Mouse (Mus musculus): ENCODE results near the gene Sapcd2. TPM values are rescaled to one million over a fixed set of nuclear protein-coding genes. Genes with fewer than 3 reads are reported as not detected.

The Sapcd2 gene
- polyA plus RNA-seq (2017; shearing (Covaris generic)) = 1 to 10 TPM in 1 of 2 experiments, under 1 TPM in 1; 0.58 to 1.2 TPM

DNA sequence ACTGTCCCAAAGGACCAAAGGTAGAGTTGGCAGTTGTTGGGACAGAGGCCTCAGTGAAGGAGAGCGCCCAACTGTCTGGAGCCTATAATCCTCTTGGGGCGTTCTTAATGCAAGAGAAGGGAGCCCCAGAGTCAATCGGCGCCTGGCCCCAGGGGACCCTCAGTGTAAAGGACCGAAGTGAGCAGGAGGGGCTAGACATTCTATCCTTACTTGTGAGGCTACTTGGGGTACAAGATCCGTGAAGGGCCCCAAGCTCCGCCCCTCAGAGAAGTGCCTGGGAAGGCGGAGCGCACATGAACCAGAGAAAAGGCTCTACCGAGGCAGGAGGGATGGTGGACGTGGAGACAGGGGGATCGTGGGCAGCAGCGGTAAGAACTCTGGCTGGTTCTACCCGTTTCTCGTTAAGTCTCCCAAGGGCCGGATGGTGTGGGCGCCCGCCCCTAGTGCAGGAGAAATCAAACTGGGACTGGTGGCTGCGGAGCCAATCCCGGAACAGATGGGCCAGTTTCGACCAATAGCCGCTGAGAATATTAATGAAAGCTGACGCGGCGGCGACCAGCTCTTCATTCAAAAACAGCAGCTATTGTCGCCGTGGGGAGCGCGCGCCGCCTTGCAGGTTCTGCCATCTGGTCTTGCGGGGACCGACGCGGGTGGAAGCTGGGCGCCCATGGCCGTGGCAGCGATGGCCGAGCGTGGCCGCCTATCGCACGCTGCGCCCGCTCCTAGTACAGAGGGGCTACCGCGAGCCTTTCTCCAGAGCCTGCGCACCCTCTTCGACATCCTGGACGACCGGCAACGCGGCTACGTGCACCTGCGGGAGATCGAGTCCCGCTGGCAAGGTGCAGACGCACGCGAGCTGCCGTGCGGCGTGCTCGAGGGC lies at the start of gene Sapcd2:
TSS of gene Sapcd2 (plus strand) at position 558 of the 880 bp plus-strand sequence.
- ATAC-seq = peak; percentile 99

DNA sequence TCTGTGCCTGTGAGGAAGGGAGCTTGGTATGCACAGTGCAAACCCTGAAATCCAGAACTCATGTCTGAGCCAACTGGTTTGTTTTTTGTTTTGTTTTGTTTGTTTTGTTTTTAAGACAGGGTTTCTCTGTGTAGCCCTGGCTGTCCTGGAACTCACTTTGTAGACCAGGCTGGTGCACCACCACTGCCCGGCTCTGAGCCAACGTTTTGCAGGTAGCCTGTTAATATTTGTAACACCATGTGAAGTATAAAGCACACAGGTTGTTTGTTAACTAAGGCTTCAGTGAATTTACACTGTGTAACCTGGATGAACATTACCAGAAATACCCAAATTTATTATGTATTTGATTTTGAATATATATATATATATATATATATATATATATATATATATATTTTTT lies 46.1 kb upstream of the Sapcd2 start:
- ATAC-seq = no peak

DNA sequence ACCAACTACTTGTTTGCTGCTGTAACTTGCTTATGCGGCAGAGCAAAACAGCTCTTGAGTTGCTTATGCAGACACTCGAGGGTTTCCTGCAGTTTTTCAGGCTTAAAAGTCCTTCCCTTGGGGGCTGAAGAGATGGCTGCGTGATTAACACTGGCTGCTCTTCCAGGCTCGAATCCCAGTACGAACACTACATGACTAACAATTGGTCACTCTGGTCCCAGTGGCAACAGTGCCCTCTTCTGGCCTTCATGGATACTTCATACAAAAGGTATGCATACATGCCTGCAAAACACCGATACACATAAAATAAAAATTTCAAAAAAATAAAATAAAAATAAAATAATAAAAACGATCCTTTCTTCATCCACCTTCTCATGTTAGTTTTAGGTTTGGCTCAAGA lies 43.7 kb upstream of the Sapcd2 start:
- ATAC-seq = no peak

DNA sequence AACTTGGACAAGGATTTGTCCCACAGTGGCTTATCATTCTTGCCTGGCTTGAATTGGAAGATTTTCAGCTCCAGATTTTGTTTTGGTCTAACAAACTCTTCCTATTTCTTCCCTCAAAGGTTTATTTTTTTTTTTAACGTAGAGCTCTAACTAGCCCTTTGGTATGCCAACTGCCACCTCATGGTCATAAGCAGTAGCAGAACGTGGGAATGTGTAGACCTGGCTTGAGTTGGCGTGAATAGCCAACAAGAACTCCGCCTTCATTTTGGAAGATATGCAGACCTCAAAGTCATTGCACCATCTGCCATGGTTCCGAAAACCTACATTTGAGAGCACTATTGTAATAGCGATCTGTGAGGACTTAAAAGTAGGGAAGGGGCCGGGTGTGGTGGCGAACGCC lies 40.7 kb upstream of the Sapcd2 start:
- ATAC-seq = no peak

DNA sequence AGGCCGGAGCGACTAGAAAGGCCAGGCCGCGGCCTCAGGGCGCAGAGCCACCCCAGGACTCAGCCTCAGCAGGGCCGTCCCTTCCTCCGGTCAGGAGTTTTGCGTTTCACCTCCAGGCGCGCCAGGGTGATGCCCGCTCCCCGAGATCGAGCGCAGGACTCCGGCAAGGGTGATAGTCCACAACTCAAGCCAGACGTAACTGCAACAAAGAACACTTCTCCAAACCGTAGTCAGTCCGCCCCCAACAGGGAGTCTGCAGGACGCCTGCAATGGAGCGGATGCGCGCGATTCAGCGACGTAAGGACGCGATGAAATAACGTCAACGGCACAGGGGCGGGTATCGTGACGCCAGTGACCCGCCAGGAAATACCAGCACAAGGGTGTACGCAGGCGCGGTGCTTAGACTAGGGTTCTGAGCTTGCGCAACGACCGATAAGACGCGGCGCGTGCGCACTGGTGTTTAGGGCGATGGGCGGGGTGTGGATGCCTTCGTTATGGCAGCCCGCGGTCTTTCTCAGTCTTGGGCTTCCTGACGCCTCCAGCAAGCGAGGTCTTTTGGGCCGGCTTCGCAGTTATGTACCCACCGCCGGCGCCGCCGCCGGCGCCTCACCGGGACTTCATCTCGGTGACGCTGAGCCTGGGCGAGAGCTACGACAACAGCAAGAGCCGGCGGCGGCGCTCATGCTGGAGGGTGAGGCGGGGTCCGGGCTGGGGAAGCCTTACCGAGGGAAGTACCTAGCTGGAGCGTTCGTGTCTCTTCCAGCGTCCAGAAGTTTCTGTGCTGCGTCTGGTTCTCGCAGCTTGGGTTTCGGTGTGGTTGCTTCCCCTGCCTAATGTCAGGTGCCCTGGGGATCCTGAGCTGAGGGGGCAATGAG lies 39.6 kb upstream of the Sapcd2 start, which contains the start of gene Man1b1:
TSS of gene Man1b1 (plus strand) at position 53 of the 875 bp plus-strand sequence.
- ATAC-seq = peak; percentile 98

DNA sequence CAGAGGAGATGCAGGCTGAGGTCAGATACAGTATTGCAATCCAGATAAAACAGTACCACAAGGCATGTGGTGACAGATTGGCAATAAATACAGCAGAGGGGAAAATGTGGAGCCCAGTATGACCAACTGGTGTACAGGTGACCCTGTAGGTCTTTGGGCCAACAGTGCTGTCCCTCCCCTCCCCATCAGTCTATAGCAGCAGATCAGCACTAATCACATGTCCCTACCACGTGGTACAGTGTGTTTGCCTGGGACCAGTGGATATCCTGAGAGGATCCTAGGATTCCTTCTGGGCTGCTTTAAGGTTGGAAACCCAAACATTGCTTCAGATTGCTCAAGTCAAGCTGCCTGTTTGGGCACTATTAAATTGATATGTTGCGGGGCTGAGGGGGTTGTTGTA lies 38.6 kb upstream of the Sapcd2 start:
- ATAC-seq = no peak

DNA sequence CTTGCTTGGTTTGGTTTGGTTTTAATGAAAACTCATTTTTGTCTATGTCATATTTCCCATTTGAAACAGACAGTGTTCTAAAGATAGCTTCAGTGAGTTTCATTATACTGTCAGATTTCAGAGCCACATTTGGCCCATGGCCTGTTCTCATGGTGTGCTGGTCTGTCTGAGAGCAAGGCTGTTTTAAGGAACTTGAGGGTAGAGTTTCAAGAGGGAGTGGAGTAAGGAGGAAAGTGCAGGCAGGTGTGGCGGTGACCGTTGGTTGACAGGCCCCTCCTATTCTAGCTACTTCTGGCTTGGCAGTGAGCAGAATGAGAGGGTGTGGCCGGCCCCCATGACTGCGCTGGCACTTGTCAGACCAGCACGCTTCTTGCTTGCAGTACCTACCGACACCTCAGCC lies 33.8 kb upstream of the Sapcd2 start:
- ATAC-seq = no peak

DNA sequence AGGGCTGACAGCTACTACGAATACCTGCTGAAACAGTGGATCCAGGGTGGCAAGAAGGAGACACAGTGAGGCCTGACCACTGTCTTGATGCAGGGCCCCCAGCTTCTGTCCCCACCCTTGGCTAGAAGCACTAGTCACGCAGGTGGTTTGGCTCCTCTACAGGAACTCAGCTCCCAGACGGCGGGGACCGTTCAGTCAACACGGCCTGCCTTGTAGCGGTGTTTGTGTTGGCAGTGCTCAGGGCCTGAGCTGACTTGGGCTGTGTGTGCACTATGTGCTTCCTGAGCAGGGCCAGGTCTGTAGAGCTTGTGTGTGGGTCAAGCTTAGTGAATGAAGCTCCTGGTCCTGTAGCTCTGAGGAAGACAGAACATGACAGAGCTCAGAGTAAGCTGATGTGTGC lies 24.0 kb upstream of the Sapcd2 start:
- ATAC-seq = no peak

DNA sequence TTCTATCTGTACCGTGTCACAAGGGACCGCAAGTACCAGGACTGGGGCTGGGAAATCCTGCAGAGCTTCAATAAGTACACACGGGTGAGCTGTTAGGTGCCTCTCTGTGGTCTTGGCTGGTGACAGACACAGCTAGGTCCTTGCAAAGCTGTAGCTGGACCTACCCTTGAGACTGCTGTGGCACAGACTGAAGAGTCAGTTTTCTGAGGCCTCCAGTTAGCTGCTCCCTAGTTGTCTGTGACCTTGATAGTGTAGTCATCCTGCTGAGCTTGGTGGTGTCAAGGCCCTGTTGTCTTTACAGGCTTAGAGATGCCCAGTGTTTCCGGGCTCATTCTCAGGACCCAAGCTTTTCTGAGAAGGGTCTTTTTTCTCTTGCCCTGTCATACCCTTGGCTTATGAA lies 22.6 kb upstream of the Sapcd2 start:
- ATAC-seq = no peak

DNA sequence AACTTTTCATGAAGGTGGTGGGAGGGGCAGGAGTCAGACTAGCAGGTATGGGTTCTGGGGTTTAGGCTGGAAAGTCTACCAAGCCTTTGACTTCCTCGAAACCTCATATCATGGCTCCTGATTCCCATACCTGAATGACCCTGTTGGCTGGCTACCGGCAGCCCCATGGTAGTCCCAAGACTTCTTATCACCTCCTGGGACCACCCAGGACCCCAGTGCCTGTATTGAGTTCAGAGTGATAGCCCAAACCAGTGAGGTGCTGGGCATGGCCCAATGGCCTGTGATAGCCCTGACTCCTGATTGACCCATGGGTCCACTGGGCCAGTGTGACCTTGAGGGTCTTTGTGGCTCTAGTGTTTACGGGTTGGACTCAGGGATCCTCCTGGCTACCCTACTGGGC lies 21.4 kb upstream of the Sapcd2 start:
- no peak for ATAC-seq

DNA sequence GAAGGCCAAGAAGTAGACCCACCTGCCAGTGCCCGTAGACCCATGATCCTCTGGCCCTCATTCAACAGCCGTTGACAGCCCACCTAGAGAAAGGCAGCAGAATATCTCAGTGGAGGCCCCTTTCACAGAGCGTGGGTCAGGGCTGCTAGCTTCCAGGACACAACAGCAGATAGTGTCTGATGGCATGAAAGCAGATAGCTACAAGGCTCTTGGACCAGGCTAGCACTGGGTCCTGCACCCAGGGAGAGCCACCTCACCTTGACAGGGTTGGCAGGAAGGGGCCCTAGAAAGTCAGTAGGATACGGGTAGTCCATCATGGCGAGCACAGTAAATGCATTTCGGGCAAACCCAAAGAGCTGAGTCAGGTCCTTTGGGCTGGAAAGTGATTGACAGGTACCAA lies 17.9 kb upstream of the Sapcd2 start:
- ATAC-seq = no peak

DNA sequence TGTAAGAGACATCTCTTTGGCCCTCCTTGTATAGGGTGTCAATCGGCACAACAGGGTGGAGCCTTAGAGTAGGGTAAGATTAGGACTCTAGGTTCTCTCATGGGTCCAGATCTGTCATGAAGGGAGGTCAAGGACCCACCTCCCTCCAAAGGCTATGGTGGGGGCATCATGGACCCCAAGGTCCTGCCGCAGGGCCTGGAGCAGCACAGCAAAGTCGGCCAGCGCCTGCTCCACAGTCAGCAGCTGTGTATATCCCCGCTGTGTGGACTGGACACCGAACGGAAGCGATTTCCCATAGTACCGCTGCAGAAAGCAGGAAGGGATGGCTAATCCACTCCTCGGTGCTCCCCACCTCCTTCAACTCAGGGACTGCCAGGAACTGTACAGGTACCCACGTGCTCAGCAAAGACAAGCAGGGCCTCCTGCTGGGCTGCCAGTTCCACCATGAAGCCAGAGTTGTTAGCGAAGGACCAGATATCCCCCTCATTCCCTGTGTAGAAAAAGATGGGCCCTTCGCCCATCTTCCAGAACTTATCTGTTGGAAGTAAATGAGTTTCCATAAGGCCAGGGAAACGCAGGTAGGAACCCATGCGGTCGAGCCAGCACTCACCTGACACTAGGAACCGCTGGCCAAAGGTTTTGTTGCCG lies 16.6 kb upstream of the Sapcd2 start:
- no peak for ATAC-seq

DNA sequence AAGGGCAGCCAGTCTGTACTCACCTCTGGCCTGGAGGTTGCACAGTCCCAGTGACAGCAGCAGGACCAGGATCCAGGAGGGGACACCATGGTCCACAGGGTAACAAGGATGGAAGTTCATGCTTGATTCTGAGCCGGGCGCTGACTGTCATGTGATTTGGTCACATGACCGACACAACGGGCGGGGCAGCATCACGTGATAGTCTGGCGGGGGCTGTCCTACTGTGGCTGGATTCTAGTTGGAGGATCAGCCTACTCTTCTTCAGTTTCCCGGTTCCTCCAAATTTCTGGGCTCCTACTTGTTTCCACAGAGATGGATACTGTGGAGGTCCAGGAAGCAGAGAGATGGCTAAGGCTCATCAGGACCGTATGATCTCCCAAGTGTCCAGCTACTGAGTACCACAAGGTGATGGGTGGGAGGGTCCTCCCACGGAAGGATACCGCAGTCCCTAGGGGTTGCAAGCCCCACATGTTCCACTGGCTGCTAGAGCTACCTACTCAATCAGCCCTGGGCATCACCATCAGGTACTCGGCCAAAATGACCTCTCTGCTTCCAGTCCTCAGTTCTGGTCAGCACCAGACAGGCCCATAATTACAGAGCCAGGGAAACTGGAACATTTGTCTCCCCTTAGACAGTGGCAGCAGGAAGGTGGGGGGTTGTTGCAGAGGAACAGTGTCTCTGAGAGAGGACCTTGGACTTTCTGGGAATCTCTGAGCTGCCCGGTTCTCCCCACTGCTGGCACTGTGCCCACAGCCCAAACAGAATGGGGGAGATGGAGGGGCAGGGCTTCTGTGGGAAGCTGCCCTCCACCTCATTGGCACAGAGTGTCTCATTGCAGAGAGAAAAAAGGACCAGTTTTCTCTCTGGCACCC lies 15.7 kb upstream of the Sapcd2 start, which contains the start of gene Dpp7:
TSS of gene Dpp7 (minus strand) at position 152 of the 872 bp plus-strand sequence.
- peak; percentile 87 for ATAC-seq

DNA sequence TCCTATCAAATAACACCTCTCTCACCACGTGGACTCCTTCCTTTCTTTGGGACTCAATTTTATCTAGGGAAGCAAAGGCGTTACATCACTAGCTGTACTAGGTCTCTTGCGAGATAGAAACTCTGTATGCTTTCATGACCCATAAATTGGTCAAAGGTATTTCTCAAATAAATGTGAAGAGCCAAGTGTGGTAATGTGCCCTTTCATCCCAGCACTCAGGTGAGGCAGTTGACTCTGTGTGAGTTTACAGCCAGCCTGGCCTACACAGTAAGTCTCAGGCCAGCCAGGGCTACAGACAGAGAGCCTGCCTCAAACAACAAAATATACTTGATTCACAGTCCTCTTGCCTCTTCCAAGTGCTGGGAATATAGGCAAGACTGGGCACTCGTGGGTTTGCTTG lies 12.3 kb upstream of the Sapcd2 start:
- no peak for ATAC-seq

DNA sequence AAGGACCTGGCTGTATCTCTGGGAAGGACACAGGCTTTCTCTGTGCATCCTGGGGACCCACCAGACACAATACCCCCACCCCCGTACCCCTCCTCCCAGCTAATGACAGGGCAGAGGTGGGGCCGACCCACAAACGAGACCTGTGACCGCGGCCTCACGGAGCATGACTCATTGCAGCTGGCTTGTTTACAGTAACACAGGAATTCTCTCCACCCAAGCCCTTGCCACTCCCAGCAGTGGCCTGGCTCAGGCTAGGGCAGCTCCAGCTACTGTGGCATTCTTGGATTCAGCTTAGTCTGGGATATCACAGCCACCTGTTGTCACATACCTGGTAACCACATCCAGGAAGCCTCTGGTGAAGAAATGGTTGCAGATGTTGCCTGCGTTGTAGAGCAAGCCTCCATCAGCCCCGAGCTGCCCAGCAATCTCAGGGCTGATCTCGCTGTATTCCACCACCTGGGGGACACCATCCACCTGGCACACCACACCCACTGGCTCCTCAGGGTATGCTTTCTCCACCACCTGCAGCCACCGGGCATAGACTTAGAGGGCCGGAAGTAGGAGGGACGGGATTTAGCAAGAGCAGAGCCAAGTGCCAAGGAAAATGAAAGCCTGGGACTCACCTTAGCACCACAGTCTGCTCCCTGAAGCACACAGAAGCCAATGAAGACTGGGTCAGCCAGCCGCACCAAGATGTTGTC lies 8.5 kb upstream of the Sapcd2 start:
- no peak for ATAC-seq

DNA sequence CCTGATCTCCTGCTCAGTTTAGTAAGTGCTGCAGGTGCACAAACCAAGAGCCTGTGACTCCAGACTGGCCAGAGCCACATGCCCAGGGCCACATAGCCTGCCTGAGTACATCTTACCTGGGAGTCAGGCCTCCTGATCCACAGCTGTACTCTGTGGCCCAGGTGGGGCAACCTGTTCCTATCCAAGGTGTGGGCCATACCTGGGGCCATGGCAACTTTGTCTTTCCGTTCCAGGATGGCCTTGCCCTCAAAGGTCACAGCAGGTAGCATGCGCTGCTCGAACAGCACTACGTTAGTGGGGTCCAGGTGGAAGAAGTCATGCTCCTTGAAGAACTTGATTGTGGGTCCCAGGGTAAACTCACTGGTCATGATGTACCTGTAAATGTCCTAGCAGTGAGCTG lies 7.8 kb upstream of the Sapcd2 start:
- no peak for ATAC-seq

DNA sequence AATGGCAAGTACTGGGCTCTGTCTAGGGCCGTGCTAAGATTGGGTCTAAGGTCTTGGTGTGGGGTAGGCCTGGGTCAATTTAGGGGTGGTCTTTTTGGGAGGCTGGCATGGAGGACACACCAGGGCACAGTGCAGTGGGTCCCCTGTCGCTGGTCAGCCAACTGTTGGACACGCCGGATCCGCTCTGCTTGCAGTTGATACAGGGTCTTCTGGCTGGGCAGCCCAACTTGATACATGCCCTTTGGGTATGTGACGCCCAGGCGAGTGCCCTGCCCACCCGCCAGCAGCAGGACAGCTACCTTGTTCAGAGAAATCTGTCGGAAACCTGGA lies 7.4 kb upstream of the Sapcd2 start:
- ATAC-seq = no peak

DNA sequence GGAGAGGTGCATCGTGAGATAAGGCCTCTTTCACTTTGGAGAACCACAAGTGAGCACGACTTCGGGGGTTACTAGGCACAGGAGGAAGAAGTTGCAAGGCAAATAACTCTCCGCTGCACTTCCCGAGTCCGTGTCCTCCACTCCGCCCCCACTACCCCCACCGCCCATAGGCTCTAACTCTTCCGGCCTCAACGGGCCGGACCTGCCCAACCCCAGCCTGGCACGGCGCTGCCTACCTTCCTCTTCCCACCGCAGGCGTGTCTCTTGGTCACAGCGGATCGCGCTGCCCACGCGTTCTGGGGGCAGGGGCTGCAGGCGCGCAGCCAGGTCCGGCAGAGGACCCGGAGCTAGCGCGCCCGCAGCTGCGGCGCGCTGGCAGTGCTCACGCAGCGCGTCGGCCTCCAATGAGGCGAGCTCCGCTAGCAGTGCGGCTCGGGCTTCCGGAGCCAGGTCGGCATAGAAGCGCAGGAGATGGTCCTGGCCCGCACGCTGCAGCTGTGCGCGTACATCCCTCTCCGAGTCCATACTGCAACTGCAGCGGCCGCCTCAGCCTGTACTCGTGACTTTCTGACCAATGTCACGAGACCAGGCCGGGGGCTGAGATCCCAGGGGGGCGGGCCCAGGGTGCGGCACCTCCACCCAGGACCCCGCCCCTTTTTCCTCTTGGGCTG lies 6.9 kb upstream of the Sapcd2 start, which contains the start of gene Uap1l1:
TSS of gene Uap1l1 (minus strand) at position 592 of the 671 bp plus-strand sequence.
- ATAC-seq = peak; percentile 86

DNA sequence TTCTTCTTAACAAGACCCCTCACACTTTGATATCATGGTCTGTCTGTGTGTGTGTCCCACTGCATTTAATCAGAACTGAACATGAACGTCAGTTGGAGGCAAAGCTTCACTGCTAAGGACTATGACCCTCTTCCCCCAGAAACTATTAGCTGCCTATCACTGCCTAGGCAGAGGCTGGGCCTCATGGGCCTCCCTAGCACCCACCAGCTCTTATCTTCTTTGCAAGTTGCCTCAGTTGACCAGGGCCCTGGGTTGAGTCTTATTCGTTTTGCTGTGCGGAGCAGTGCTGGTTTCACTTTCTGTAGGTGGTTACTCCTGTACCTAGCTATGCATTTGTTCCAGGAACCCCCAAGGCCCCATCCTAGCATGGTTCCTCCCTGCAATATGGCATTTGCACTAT lies 2.1 kb upstream of the Sapcd2 start:
- ATAC-seq = no peak

DNA sequence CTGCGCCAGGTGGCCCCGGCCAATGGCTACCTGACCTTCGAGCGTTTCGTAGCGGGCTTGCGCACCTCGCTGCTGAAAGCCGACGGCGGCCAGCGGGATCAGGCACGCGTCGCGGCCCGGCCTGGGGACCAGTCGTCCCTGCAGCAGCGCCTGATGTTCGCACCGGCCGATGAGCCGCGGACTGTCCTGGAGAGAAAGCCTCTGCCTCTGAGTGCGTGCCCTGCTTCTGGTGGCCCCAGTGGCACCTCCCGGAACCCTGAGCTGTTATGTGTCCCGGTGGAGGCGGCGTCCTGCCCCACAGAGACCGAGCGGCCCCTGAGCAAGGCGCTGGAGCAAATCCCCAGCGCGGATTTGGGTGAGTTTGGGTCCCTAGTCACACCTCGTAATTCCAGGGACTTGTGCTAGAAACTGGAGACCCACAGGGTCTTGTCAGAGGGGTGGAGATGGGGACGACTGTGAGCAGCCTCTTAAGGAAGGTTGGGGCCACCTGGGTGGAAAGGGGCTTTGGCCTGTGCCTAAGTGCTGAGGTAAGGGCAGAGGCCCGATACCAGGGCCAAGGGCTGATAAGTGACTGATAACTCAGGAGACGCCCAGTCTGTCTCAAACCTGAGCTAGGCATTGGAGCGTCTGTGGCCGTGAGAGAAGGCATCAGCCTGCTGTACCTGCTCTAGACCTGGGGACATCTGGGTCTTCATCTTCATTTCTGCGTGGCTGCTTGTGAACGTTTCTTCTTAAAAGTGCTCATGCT lies 697 bp downstream of the Sapcd2 start:
- ATAC-seq = no peak
